Mouse (Mus musculus) cortical plate, adult 2 months (tissue): ENCODE data around the gene Calm3.

Experiments used
- CTCF ChIP-seq: fragments of 200-500 bp; IDR thresholded peaks from 2 replicates; pipeline ENCODE4 v1.5.1; 2011; ENCODE audit warnings: mild to moderate bottlenecking, control low read depth, low read length; ENCODE audit not compliant: insufficient read depth; ENCODE audit errors: extremely low read depth
- POLR2A ChIP-seq: fragments of 200-500 bp; IDR thresholded peaks from 2 replicates; pipeline ENCODE4 v1.6.1; 2011; ENCODE audit warnings: mild to moderate bottlenecking, low read length, control low read depth; ENCODE audit not compliant: insufficient read depth; ENCODE audit errors: extremely low read depth

GRCm38 (mm10) chr7:16893612-16894011, 30.3 kb downstream of the Calm3 start:
- TF ChIP-seq POLR2A: no peak
- TF ChIP-seq CTCF: no peak
